Mouse (Mus musculus): Measurements from ENCODE around the gene Sik2.

- TF ChIP-seq CTCF (IDR thresholded peaks at IDR 0.05; ENCODE audit: low read depth), result no peak
- no peak for TF ChIP-seq EP300 (IDR thresholded peaks at IDR 0.05; ENCODE audit: low read depth)
These were observed 133.4 kb downstream of the Sik2 start for GRCm38 (mm10) chr9:50875470-50875869.

Measured in heart, postnatal 0 days (tissue).